In the genomic region with DNA sequence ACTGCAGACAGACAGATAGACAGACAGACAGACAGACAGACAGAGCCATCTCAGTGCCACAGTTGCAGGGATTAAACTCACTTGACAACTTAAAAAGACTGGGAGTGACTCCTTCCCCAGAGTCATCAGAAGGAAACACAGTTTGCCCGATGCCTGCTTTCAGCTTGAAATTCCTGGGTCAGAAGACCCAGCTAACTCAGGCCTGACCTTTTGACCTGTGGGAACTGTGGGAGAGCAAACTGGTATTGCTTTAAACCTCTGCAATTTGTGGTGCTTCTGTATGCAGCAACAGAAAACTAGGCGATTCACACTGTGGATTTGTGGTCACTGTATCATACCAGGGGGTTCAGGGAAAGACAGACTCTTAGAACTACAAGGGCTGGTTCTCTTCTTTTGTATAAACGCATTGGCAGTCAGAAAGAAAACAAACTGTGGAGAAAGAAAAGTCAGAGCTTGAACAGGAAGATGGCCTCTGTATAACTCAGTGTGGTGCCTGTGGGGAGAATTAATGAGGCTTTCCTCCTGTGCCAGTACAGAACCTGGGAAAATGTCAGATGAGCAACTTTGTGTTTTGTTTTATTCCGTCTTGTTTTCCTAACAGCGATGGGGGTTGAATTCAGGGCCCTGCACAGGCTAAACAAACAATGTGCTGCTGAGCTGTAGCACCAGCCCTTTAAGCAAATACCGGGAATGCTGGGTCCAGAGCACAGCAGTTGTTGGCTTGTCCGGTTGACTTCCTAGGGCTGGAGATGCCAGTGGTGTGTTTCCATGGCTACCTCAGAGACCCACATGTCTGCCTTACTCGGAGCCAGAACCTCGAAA, we compare ENCODE assay signal across 11 mouse cellular contexts. TPM values are rescaled to one million over a fixed set of nuclear protein-coding genes. Genes with fewer than 3 reads are reported as not detected.
DNase-seq lines count a peak whose midpoint lies in the region; ATAC-seq lines count a peak whose summit lies in the region.
"Had no signal": no experiment of that assay in that cellular context is flagged by ENCODE, and none has a peak within 500 bp of the region (broad histone marks: within the 10 kb centered on the region; RNA-seq: fewer than 3 reads in every experiment).

No protein-coding gene starts in this region.

- peak overlapping the region; percentile 87 for H3K27ac ChIP-seq in kidney, embryonic 14.5 days (ENCODE audit: low read depth, low read length)
- H3K27ac ChIP-seq in hindbrain, embryonic 15.5 days (replicated peaks), result peak overlapping the region; percentile 22; the same call in 1 of the 2 replicates
- peak overlapping the region; percentile 5; the same call in 1 of the 2 replicates for H3K27ac ChIP-seq in midbrain, embryonic 16.5 days (ENCODE audit: low read length)

- H3K9me3 ChIP-seq in kidney, embryonic 14.5 days (ENCODE audit: control insufficient read depth, low read length), result no peaks in the 10 kb centered on the region
- no peaks in the 10 kb centered on the region for H3K9me3 ChIP-seq in hindbrain, embryonic 15.5 days
- no peaks in the 10 kb centered on the region for H3K9me3 ChIP-seq in midbrain, embryonic 16.5 days (replicated peaks; ENCODE audit: control insufficient read depth, low read length, poor library complexity, severe bottlenecking)

- H3K4me2 ChIP-seq in kidney, embryonic 14.5 days (replicated peaks; ENCODE audit: low read depth, low read length), result no peak overlapping the region
- no peak overlapping the region for H3K4me2 ChIP-seq in hindbrain, embryonic 15.5 days
- H3K4me2 ChIP-seq in midbrain, embryonic 16.5 days (ENCODE audit: low read length), result no peak overlapping the region

- peak; percentile 90 for ATAC-seq in kidney, embryonic 14.5 days (ENCODE audit: low FRiP score, low TSS enrichment)
- ATAC-seq in hindbrain, embryonic 15.5 days (ENCODE audit: low FRiP score, low read depth), result peak; percentile 84
- peak; percentile 77 for ATAC-seq in midbrain, embryonic 16.5 days
- ATAC-seq: inflammation-experienced regulatory T-cells, adult 6 months had no signal

- intact Hi-C loops in gastrocnemius, postnatal 14 days (cut with DNase I; ENCODE audit: low total_unique reads), result no loop called here

- H3K9ac ChIP-seq in kidney, embryonic 14.5 days (ENCODE audit: low read depth, low read length), result no peak overlapping the region
- no peak overlapping the region for H3K9ac ChIP-seq in hindbrain, embryonic 15.5 days
- no peak overlapping the region for H3K9ac ChIP-seq in midbrain, embryonic 16.5 days (ENCODE audit: low read depth, low read length)

- no peaks in the 10 kb centered on the region for H3K36me3 ChIP-seq in kidney, embryonic 14.5 days (ENCODE audit: control insufficient read depth, insufficient read depth, low read length)
- H3K36me3 ChIP-seq in hindbrain, embryonic 15.5 days, result no peaks in the 10 kb centered on the region
- no peaks in the 10 kb centered on the region for H3K36me3 ChIP-seq in midbrain, embryonic 16.5 days (ENCODE audit: control insufficient read depth, insufficient read depth, low read length)

- no peak overlapping the region for H3K4me3 ChIP-seq in kidney, embryonic 14.5 days (ENCODE audit: low read length)
- H3K4me3 ChIP-seq in hindbrain, embryonic 15.5 days, result no peak overlapping the region
- H3K4me3 ChIP-seq in midbrain, embryonic 16.5 days (ENCODE audit: low read depth, low read length), result no peak overlapping the region

- 11% methylated on average over 9 of the region's 9 CpGs for WGBS in kidney, embryonic 14.5 days
- whole genome bisulfite sequencing in hindbrain, embryonic 15.5 days, result 10% methylated on average over 9 of the region's 9 CpGs
- 7% methylated on average over 9 of the region's 9 CpGs for WGBS in midbrain, embryonic 16.5 days

- no peaks in the 10 kb centered on the region for H3K27me3 ChIP-seq in kidney, embryonic 14.5 days (ENCODE audit: control insufficient read depth, insufficient read depth, low read length)
- no peaks in the 10 kb centered on the region for H3K27me3 ChIP-seq in hindbrain, embryonic 15.5 days
- no peaks in the 10 kb centered on the region for H3K27me3 ChIP-seq in midbrain, embryonic 16.5 days (ENCODE audit: control insufficient read depth, insufficient read depth, low read depth, low read length)

- DNase-seq in kidney, adult 8-10 months, result no peak
- peak; percentile 5 for DNase-seq in cerebellum, adult 9-10 months
- no peak for DNase-seq in right cerebral cortex, postnatal 25 days
- no peak for DNase-seq in layer of hippocampus, postnatal 36 days
- DNase-seq in gastrocnemius, postnatal 14 days, result no peak

- H3K4me1 ChIP-seq in kidney, embryonic 14.5 days (ENCODE audit: control insufficient read depth, insufficient read depth, low read length), result peaks cover 24% of the 10 kb centered on the region
- H3K4me1 ChIP-seq in hindbrain, embryonic 15.5 days (replicated peaks), result peaks cover 6% of the 10 kb centered on the region; the same call in 1 of the 2 replicates
- H3K4me1 ChIP-seq in midbrain, embryonic 16.5 days (ENCODE audit: control insufficient read depth, insufficient read depth, low read length), result no peaks in the 10 kb centered on the region

RNA-seq across cellular contexts. Expression of a gene that starts 24.0 kb away (rescaled TPM):
- polyA plus RNA-seq in kidney, embryonic 14.5 days (2014; fragmentation: Nextera tagmentation; extraction: Ambion mirVana), result 0.31 TPM in 1 of 2 replicates, not detected in the other
- not detected in 2 replicates for polyA plus RNA-seq in hindbrain, embryonic 15.5 days (2015; fragmentation: Nextera tagmentation; extraction: Ambion mirVana)
- not detected in 2 replicates for polyA plus RNA-seq in midbrain, embryonic 16.5 days (2015; fragmentation: Nextera tagmentation; extraction: Ambion mirVana)
- total RNA-seq in layer of hippocampus, postnatal 36 days (2021), result not detected
- not detected for total RNA-seq in gastrocnemius, postnatal 14 days (2021)
- total RNA-seq: common myeloid progenitor, adult 5-6 weeks; ES-E14 had no signal
- polyA plus RNA-seq: inflammation-experienced regulatory T-cells, adult 6 months had no signal

RNA-seq across cellular contexts. Expression of a gene that starts 37.5 kb away (rescaled TPM):
- polyA plus RNA-seq in kidney, embryonic 14.5 days (2014; fragmentation: Nextera tagmentation; extraction: Ambion mirVana), result 0.06 TPM in 1 of 2 replicates, not detected in the other
- polyA plus RNA-seq in hindbrain, embryonic 15.5 days (2015; fragmentation: Nextera tagmentation; extraction: Ambion mirVana), result not detected in 2 replicates
- polyA plus RNA-seq in midbrain, embryonic 16.5 days (2015; fragmentation: Nextera tagmentation; extraction: Ambion mirVana), result not detected in 2 replicates
- not detected for total RNA-seq in layer of hippocampus, postnatal 36 days (2021)
- total RNA-seq in gastrocnemius, postnatal 14 days (2021), result not detected
- polyA plus RNA-seq: inflammation-experienced regulatory T-cells, adult 6 months had no signal

Comparison
In these comparisons a context has a peak if more than half of its experiments do, and no peak if none do; other contexts are left out.
1. H3K27ac ChIP-seq: peak in every context shown above with its lines; median percentile 87 in kidney, embryonic 14.5 days; 22 in hindbrain, embryonic 15.5 days; 5 in midbrain, embryonic 16.5 days.